Comparison of ENCODE assay signal across 45 mouse cellular contexts in genomic region chr2:86761050-86761449, GRCm38 (mm10). TPM values are rescaled to one million over a fixed set of nuclear protein-coding genes. Genes with fewer than 3 reads are reported as not detected.
DNase-seq lines count a peak whose midpoint lies in the region.
"Had no signal": no experiment of that assay in that cellular context is flagged by ENCODE, and none has a peak within 500 bp of the region (broad histone marks: within the 10 kb centered on the region; RNA-seq: fewer than 3 reads in every experiment).

No protein-coding gene starts in this region.

- H3K27me3 ChIP-seq in limb, embryonic 10.5 days (ENCODE audit: low read depth, poor library complexity, severe bottlenecking), result no peaks in the 10 kb centered on the region
- H3K27me3 ChIP-seq: CH12.LX; embryonic facial prominence, embryonic 15.5 days; forebrain, embryonic 13.5 days; heart, embryonic 12.5 days; liver, embryonic 12.5 days; neural tube, embryonic 13.5 days had no signal

- no peaks in the 10 kb centered on the region for H3K36me3 ChIP-seq in limb, embryonic 10.5 days
- H3K36me3 ChIP-seq: embryonic facial prominence, embryonic 15.5 days; heart, embryonic 12.5 days; liver, embryonic 12.5 days; neural tube, embryonic 13.5 days had no signal

- WGBS in limb, embryonic 10.5 days, result 96% methylated on average over 6 of the region's 6 CpGs

- H3K9me3 ChIP-seq in limb, embryonic 10.5 days (replicated peaks), result no peaks in the 10 kb centered on the region
- H3K9me3 ChIP-seq: embryonic facial prominence, embryonic 15.5 days; forebrain, embryonic 13.5 days; heart, embryonic 12.5 days; liver, embryonic 12.5 days; neural tube, embryonic 13.5 days had no signal

- intact Hi-C loops in left cerebral cortex, postnatal 36 days (cut with DNase I), result no loop called here
- intact Hi-C loops in left cerebral cortex, postnatal 10 days (cut with DNase I), result no loop called here

- DNase-seq in cerebellum, postnatal 10 days, result peak; percentile 6 to 33
- no peak for DNase-seq in cerebellum, adult 18-20 months
- DNase-seq in left cerebral cortex, postnatal 36 days (ENCODE audit: low spot score in 2 of 2), result peak; percentile 4 to 16
- DNase-seq in left cerebral cortex, postnatal 10 days (ENCODE audit: extremely low spot score in 1 of 2, low spot score in 2 of 2), result no peak
- DNase-seq in ZHBTc4 (ENCODE audit: low read depth, low spot score), result peak; percentile 35
- DNase-seq in layer of hippocampus, adult 8-10 months (ENCODE audit: low spot score in 2 of 2), result peak; percentile 14 to 27
- no peak for DNase-seq in limb, embryonic 10.5 days (ENCODE audit: low spot score)
- DNase-seq in adrenal gland, postnatal 36 days, result no peak
- DNase-seq: adrenal gland, adult 2 months; cerebellum, adult 9-11 months; gastrocnemius, adult 2 months; heart, adult 2 months; heart, postnatal 4 days; kidney, adult 9 months; kidney, postnatal 14 days; liver, postnatal 0 days; lung, postnatal 36 days; right cerebral cortex, postnatal 14 days; spleen, adult 18-20 months; thymus, postnatal 14 days had no signal

- no peak overlapping the region for H3K4me3 ChIP-seq in limb, embryonic 10.5 days
- H3K4me3 ChIP-seq: embryonic facial prominence, embryonic 15.5 days; forebrain, embryonic 13.5 days; gastrocnemius, adult 2 months; heart, adult 2 months; heart, embryonic 12.5 days; liver, embryonic 12.5 days; myocyte; neural tube, embryonic 13.5 days had no signal

- no peak overlapping the region for H3K27ac ChIP-seq in limb, embryonic 10.5 days
- H3K27ac ChIP-seq: embryonic facial prominence, embryonic 15.5 days; forebrain, embryonic 13.5 days; gastrocnemius, adult 2 months; heart, adult 2 months; hindbrain, embryonic 14.5 days; liver, embryonic 12.5 days; neural tube, embryonic 13.5 days had no signal

- no peaks in the 10 kb centered on the region for H3K4me1 ChIP-seq in limb, embryonic 10.5 days
- H3K4me1 ChIP-seq: embryonic facial prominence, embryonic 15.5 days; forebrain, embryonic 13.5 days; heart, embryonic 12.5 days; liver, embryonic 12.5 days; neural tube, embryonic 13.5 days had no signal

RNA-seq across cellular contexts. Expression of gene Olfr1090, which starts 2.3 kb away (rescaled TPM):
- total RNA-seq in left cerebral cortex, postnatal 36 days (2021), result not detected
- total RNA-seq in left cerebral cortex, postnatal 10 days (2021), result not detected
- total RNA-seq in layer of hippocampus, adult 8-10 months (2022), result not detected
- not detected in 2 replicates for polyA plus RNA-seq in limb, embryonic 10.5 days (2016; fragmentation: Nextera tagmentation; extraction: Ambion mirVana)
- not detected for total RNA-seq in adrenal gland, postnatal 36 days (2021)
- total RNA-seq: adrenal gland, adult 2 months; adrenal gland, postnatal 4 days; CH12.LX; gastrocnemius, adult 2 months; gastrocnemius, postnatal 4 days; heart, adult 2 months; heart, postnatal 4 days; layer of hippocampus, postnatal 10 days; left cerebral cortex, adult 18-20 months; left cerebral cortex, postnatal 25 days; megakaryocyte, adult 5-6 weeks; midbrain, postnatal 0 days had no signal
- polyA plus RNA-seq: activated CD4-positive, CD25-positive, alpha-beta regulatory T cell, adult 4 months; adrenal gland, adult 2 months; C2C12; cortical plate, adult 2 months; embryonic facial prominence, embryonic 15.5 days; forebrain, embryonic 13.5 days; heart, adult 2 months; heart, embryonic 12.5 days; heart, postnatal 0 days; hindbrain, embryonic 14.5 days; intestine, postnatal 0 days; limb, embryonic 14.5 days; liver, embryonic 12.5 days; liver, postnatal 0 days; lung, embryonic 16.5 days; midbrain, embryonic 11.5 days; midbrain, postnatal 0 days; myocyte; neural tube, embryonic 13.5 days; stomach, embryonic 16.5 days; urinary bladder, adult 2 months had no signal

RNA-seq across cellular contexts. Expression of gene Olfr1093, which starts 21.2 kb away (rescaled TPM):
- not detected for total RNA-seq in left cerebral cortex, postnatal 36 days (2021)
- not detected for total RNA-seq in left cerebral cortex, postnatal 10 days (2021)
- not detected for total RNA-seq in layer of hippocampus, adult 8-10 months (2022)
- not detected in 2 replicates for polyA plus RNA-seq in limb, embryonic 10.5 days (2016; fragmentation: Nextera tagmentation; extraction: Ambion mirVana)
- not detected for total RNA-seq in adrenal gland, postnatal 36 days (2021)
- total RNA-seq: adrenal gland, adult 2 months; adrenal gland, postnatal 4 days; CH12.LX; gastrocnemius, adult 2 months; gastrocnemius, postnatal 4 days; heart, adult 2 months; heart, postnatal 4 days; layer of hippocampus, postnatal 10 days; left cerebral cortex, adult 18-20 months; left cerebral cortex, postnatal 25 days; megakaryocyte, adult 5-6 weeks; midbrain, postnatal 0 days had no signal
- polyA plus RNA-seq: activated CD4-positive, CD25-positive, alpha-beta regulatory T cell, adult 4 months; adrenal gland, adult 2 months; C2C12; cortical plate, adult 2 months; embryonic facial prominence, embryonic 15.5 days; forebrain, embryonic 13.5 days; heart, adult 2 months; heart, embryonic 12.5 days; heart, postnatal 0 days; hindbrain, embryonic 14.5 days; intestine, postnatal 0 days; limb, embryonic 14.5 days; liver, embryonic 12.5 days; liver, postnatal 0 days; lung, embryonic 16.5 days; midbrain, embryonic 11.5 days; midbrain, postnatal 0 days; myocyte; neural tube, embryonic 13.5 days; stomach, embryonic 16.5 days; urinary bladder, adult 2 months had no signal

RNA-seq across cellular contexts. Expression of gene Olfr1089, which starts 27.5 kb away (rescaled TPM):
- total RNA-seq in left cerebral cortex, postnatal 36 days (2021), result not detected
- not detected for total RNA-seq in left cerebral cortex, postnatal 10 days (2021)
- total RNA-seq in layer of hippocampus, adult 8-10 months (2022), result not detected
- not detected in 2 replicates for polyA plus RNA-seq in limb, embryonic 10.5 days (2016; fragmentation: Nextera tagmentation; extraction: Ambion mirVana)
- not detected for total RNA-seq in adrenal gland, postnatal 36 days (2021)
- total RNA-seq: adrenal gland, adult 2 months; adrenal gland, postnatal 4 days; CH12.LX; gastrocnemius, adult 2 months; gastrocnemius, postnatal 4 days; heart, adult 2 months; heart, postnatal 4 days; layer of hippocampus, postnatal 10 days; left cerebral cortex, adult 18-20 months; left cerebral cortex, postnatal 25 days; megakaryocyte, adult 5-6 weeks; midbrain, postnatal 0 days had no signal
- polyA plus RNA-seq: activated CD4-positive, CD25-positive, alpha-beta regulatory T cell, adult 4 months; adrenal gland, adult 2 months; C2C12; cortical plate, adult 2 months; embryonic facial prominence, embryonic 15.5 days; forebrain, embryonic 13.5 days; heart, adult 2 months; heart, embryonic 12.5 days; heart, postnatal 0 days; hindbrain, embryonic 14.5 days; intestine, postnatal 0 days; limb, embryonic 14.5 days; liver, embryonic 12.5 days; liver, postnatal 0 days; lung, embryonic 16.5 days; midbrain, embryonic 11.5 days; midbrain, postnatal 0 days; myocyte; neural tube, embryonic 13.5 days; stomach, embryonic 16.5 days; urinary bladder, adult 2 months had no signal

RNA-seq across cellular contexts. Expression of gene Olfr141, which starts 48.8 kb away (rescaled TPM):
- total RNA-seq in left cerebral cortex, postnatal 36 days (2021), result not detected
- total RNA-seq in left cerebral cortex, postnatal 10 days (2021), result not detected
- total RNA-seq in layer of hippocampus, adult 8-10 months (2022), result not detected
- not detected in 2 replicates for polyA plus RNA-seq in limb, embryonic 10.5 days (2016; fragmentation: Nextera tagmentation; extraction: Ambion mirVana)
- total RNA-seq in adrenal gland, postnatal 36 days (2021), result not detected
- total RNA-seq: adrenal gland, adult 2 months; adrenal gland, postnatal 4 days; CH12.LX; gastrocnemius, adult 2 months; gastrocnemius, postnatal 4 days; heart, adult 2 months; heart, postnatal 4 days; layer of hippocampus, postnatal 10 days; left cerebral cortex, adult 18-20 months; left cerebral cortex, postnatal 25 days; megakaryocyte, adult 5-6 weeks; midbrain, postnatal 0 days had no signal
- polyA plus RNA-seq: activated CD4-positive, CD25-positive, alpha-beta regulatory T cell, adult 4 months; adrenal gland, adult 2 months; C2C12; cortical plate, adult 2 months; embryonic facial prominence, embryonic 15.5 days; forebrain, embryonic 13.5 days; heart, adult 2 months; heart, embryonic 12.5 days; heart, postnatal 0 days; hindbrain, embryonic 14.5 days; intestine, postnatal 0 days; limb, embryonic 14.5 days; liver, embryonic 12.5 days; liver, postnatal 0 days; lung, embryonic 16.5 days; midbrain, embryonic 11.5 days; midbrain, postnatal 0 days; myocyte; neural tube, embryonic 13.5 days; stomach, embryonic 16.5 days; urinary bladder, adult 2 months had no signal

Comparison
In these comparisons a context has a peak if more than half of its experiments do, and no peak if none do; other contexts are left out.
1. DNase-seq: peak in cerebellum, postnatal 10 days (2 of 2), left cerebral cortex, postnatal 36 days (2 of 2), ZHBTc4 (single experiment) and layer of hippocampus, adult 8-10 months (2 of 2); none in cerebellum, adult 18-20 months (0 of 2), left cerebral cortex, postnatal 10 days (0 of 2), limb, embryonic 10.5 days (single experiment) and adrenal gland, postnatal 36 days (0 of 2).